Mouse (Mus musculus) lung, postnatal 14 days (tissue): ENCODE measurements around the gene Olfr340.
"Not testable (repeated sequence)": the region's sequence is repeated elsewhere in the genome, so short reads cannot be mapped to it uniquely, and the experiment has no call there.

Experiments used
- DNase-seq: peaks from one replicate; pipeline ENCODE4 v3.0.0; 2021

The Olfr340 gene

GRCm38 (mm10) chr2:36452287-36452686 lies at the start of gene Olfr340:
Gene Olfr340, plus strand, starts transcription at chr2:36452587.
- no peak for DNase-seq

DNA sequence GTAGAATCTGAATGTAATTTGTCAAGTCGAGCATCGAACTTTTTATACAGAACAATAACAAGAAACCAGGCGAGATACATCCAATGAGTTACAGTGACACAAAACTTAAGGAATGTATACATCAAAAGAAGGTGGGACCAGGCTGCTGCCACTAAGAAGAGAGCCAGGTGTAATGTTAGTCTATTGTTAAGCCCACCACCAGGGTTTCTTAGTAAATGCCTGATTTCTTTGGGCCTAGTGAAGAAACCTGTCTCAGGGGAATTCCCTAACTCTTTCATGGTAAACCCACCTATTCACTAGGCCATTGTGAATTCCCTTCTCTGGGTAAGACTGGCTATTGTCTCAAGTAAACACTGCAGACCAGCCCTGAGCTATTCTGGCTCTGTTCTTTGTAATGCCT lies 37.2 kb upstream of the Olfr340 start:
- DNase-seq: not testable (repeated sequence)

DNA sequence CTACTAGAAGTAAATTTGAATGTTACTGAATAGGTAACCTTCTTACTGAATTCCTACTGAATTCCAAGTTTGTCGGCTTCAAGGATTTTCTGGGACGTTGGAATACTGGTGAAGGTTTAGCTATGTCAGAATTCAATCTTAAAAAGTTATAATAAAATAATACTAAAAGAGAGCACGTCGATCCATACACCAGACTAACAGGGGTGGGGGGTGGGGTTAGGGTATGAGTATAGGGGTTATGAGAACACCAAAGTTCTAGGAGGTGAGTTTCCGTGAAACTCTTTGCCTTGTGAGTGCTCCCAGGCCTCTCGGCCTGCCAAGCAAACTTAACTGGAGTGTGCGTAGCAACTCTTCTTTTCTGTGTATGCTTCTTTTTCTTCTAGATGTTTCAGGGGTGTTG lies 36.8 kb upstream of the Olfr340 start:
- DNase-seq: not testable (repeated sequence)

DNA sequence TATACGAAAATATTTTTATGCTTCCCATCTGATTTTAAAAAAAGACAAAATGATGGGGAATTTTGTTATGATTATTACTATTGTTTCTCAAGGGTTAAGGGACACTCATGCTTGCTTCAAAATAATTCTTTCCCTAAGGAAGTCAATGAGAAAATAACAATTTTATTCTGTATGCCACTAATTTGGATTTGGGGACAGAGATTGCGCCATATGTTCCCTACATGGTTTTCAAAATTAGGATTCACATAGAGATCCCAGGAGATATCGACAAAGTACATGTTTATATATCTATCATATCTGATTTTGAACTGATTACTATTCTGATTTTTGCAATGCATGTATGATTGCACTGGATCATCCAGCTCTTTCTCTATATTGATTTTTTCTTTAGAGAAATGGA lies 33.7 kb upstream of the Olfr340 start, which contains the start of gene Olfr339:
TSS of gene Olfr339 (plus strand) at position 301 of the 400 bp plus-strand sequence.
- DNase-seq: no peak

- DNase-seq: no peak
Observed at GRCm38 (mm10) chr2:36473634-36474033, 21.2 kb downstream of the Olfr340 start.

GRCm38 (mm10) chr2:36482368-36482767 lies 30.0 kb downstream of the Olfr340 start, which contains the start of gene Olfr341:
Gene Olfr341, minus strand, starts transcription at chr2:36482468.
- no peak for DNase-seq
